Mouse (Mus musculus) CH12.LX (cell line): ENCODE data around the gene Pola2.

Source experiments
- CTCF ChIP-seq, 2 experiments: IDR thresholded peaks in 1 of 2; conservative IDR thresholded peaks in 1 of 2; 2 replicates each; pipeline ENCODE4 v1.5.1; 2011 to 2012; ENCODE audit warnings: low read depth in 2 of 2, low read length in 2 of 2, improper control_type of control experiment in 1 of 2, inconsistent platforms in 1 of 2, mild to moderate bottlenecking in 1 of 2, moderate library complexity in 1 of 2
- E2F4 ChIP-seq: IDR thresholded peaks from 2 replicates; pipeline ENCODE4 v1.6.1; 2011; ENCODE audit warnings: low read depth, low read length, improper control_type of control experiment; ENCODE audit not compliant: insufficient replicate concordance
- EP300 ChIP-seq: IDR thresholded peaks from 2 replicates; pipeline ENCODE4 v1.6.1; 2011; ENCODE audit warnings: low read length, improper control_type of control experiment
- MAFK ChIP-seq: IDR thresholded peaks from 2 replicates; pipeline ENCODE4 v1.6.1; 2011; ENCODE audit warnings: low read length, improper control_type of control experiment; ENCODE audit not compliant: insufficient replicate concordance
- MAZ ChIP-seq: IDR thresholded peaks from 2 replicates; pipeline ENCODE4 v1.6.1; 2012; ENCODE audit warnings: low read depth, mild to moderate bottlenecking, inconsistent platforms, low read length, improper control_type of control experiment, moderate library complexity
- NRF1 ChIP-seq: IDR thresholded peaks from 2 replicates; pipeline ENCODE4 v1.6.1; 2014; ENCODE audit warnings: low read depth, mild to moderate bottlenecking, inconsistent platforms, low read length, improper control_type of control experiment, moderate library complexity
- PAX5 ChIP-seq: IDR thresholded peaks from 2 replicates; pipeline ENCODE4 v1.6.1; 2012; ENCODE audit warnings: low read length, inconsistent platforms, mixed read lengths
- POLR2A ChIP-seq: IDR thresholded peaks from 2 replicates; pipeline ENCODE4 v1.6.1; 2011; ENCODE audit warnings: low read depth, mild to moderate bottlenecking, improper control_type of control experiment, low read length
- POLR2AphosphoS2 ChIP-seq: IDR thresholded peaks from 2 replicates; pipeline ENCODE4 v1.6.1; 2011; ENCODE audit warnings: low read depth, low read length, improper control_type of control experiment
- USF1 ChIP-seq: IDR thresholded peaks from 2 replicates; pipeline ENCODE4 v1.6.1; 2014; ENCODE audit warnings: low read depth, mild to moderate bottlenecking, inconsistent platforms, low read length, improper control_type of control experiment
- USF2 ChIP-seq: conservative IDR thresholded peaks from 2 replicates; pipeline ENCODE4 v1.6.1; 2011; ENCODE audit warnings: low read depth, low read length, improper control_type of control experiment
- ZC3H11A ChIP-seq: IDR thresholded peaks from 2 replicates; pipeline ENCODE4 v1.6.1; 2012; ENCODE audit warnings: low read depth, mild to moderate bottlenecking, inconsistent platforms, low read length, improper control_type of control experiment
- ZMIZ1 ChIP-seq: IDR thresholded peaks from 2 replicates; pipeline ENCODE4 v1.6.1; 2012; ENCODE audit warnings: low read depth, mild to moderate bottlenecking, inconsistent platforms, low read length, improper control_type of control experiment

- TF ChIP-seq EP300 (no peak), MAZ (no peak), CTCF (conservative IDR thresholded peaks at IDR 0.05 in 1 of 2, IDR thresholded peaks at IDR 0.05 in 1 of 2; ENCODE audit: low read depth in 2 of 2, low read length in 2 of 2) (no peak), POLR2A (no peak), PAX5 (no peak), USF2 (no peak), POLR2AphosphoS2 (no peak), E2F4 (no peak), NRF1 (no peak), MAFK (no peak), ZC3H11A (no peak), USF1 (no peak), ZMIZ1 (no peak)
These were observed 28.7 kb downstream of the Pola2 start for GRCm38 (mm10) chr19:5935266-5935665.
